Mouse (Mus musculus) kidney, postnatal 36 days (tissue): ENCODE data around the gene Epb41l5.

Experiments
- DNase-seq, 2 experiments: peaks; one replicate each; pipeline ENCODE4 v3.0.0; 2021 to 2022; ENCODE audit warnings: mixed read lengths in 2 of 2

The Epb41l5 gene

DNA sequence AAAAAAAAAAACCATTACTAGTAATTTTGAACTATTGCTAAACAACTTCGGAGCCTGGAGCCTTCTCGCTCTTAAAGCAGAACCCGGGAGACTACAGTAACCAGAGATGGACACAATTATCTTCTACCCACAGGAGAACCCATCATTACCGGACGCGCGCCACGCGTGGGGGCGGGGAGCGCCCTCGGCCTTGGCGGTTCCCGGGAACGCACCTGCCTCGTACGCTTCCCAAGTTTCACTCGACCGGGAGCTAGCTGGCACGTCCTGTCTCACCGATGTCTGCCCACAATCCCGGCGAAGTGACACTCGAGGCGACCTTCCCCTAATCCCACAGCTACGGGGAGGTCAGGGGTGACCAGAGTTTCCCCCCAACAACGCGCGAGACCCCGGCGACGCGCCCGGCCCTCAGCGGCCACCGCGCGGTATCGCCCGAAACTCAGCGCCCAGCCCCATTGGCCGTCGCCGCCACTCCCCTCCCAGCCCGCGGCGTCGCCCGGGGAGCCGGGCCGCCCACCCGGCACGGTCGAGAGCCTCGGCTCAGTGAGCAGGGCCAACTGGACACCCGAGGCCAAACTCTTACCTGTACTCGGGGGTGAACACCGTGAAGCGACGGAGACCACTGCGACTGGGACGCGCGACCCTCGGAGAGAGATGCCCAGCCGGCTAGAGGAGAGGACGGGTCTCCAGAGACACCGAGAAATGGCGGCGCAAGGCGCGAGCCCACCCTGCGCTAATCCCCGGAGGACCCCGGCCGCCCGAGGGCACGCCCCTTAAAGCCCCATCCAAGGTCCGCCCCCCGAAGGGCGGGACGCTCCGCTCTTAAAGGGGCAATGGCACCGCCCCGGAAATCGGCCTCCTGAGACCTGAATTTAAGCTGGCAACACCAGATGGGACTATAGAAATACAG, at the start of gene Epb41l5:
Gene Epb41l5 (minus strand): TSS at position 796 of the 907 bp plus-strand sequence.
- DNase-seq = peak; percentile 85 to 92

GRCm38 (mm10) chr1:119696860-119697259, 48.1 kb upstream of the Epb41l5 start:
- DNase-seq = no peak

GRCm38 (mm10) chr1:119685773-119686558, 37.2 kb upstream of the Epb41l5 start:
- DNase-seq = no peak

GRCm38 (mm10) chr1:119681663-119682213, 32.9 kb upstream of the Epb41l5 start:
- no peak for DNase-seq

DNA sequence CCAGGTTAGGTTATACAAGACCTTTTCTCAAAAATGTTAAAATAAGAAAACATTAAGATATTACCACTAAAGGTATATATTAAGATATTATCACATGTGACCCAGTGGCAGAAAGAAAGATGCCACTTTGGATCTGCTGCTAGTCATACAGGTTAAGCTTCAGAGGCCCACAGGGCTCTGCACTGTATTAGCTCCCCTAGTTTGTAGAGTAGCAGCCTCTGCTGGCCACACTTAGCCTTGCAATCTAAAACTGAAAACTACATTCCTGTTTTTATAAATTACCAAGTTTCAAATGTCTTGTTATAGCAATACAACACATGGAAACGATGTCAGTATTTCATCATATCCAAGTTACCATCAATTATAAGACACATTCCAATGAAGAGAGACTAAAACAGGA, 26.2 kb upstream of the Epb41l5 start:
- DNase-seq = peak; percentile 39 to 72

GRCm38 (mm10) chr1:119666904-119667303, 18.1 kb upstream of the Epb41l5 start:
- DNase-seq = no peak

GRCm38 (mm10) chr1:119654307-119654706, 5.5 kb upstream of the Epb41l5 start:
- peak in 1 of 2 experiments; percentile 23 for DNase-seq

DNA sequence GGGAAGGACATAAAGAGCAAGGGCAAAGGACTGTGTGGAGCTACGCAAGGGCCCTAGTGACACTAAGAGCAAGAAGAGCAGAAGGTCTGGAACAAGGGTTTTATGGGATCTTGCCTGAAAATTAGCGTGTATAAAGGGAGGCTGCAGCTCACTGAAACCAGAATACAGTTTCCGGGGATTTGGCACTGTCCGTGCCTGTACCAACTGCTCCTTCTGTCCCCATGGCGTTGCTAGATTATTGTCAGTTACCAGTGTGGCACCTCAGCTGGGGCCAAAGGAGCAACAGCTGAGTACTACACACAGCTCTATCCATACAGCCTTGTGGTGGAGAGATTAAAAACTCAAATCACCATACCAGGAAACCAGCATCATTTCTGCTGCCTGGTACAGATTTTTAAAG, 1.6 kb upstream of the Epb41l5 start:
- no peak for DNase-seq

- no peak for DNase-seq
Measured at GRCm38 (mm10) chr1:119649627-119650026, 827 bp upstream of the Epb41l5 start.

DNA sequence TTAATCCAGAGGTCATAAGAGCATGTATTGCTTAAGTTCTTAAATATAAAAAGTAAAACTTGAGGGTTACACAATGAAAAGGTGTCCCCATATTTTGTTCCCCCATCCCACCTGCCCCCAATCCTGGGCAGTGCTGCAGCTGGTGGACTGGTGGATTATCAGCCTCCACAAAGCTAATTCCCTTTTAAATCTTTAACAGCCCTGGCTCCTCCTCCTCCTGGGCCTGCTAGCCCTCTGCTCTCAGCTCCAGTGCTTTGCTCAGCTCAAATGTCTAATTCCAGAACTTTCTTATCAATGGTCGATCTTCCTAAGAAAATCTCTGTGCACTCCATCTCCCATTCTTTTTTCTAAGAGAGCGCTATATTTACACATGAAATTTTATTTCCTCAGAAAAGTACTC, 2.4 kb downstream of the Epb41l5 start:
- peak; percentile 55 to 66 for DNase-seq

- DNase-seq = peak; percentile 80 to 81
Measured at GRCm38 (mm10) chr1:119642367-119642766, 6.4 kb downstream of the Epb41l5 start.

DNA sequence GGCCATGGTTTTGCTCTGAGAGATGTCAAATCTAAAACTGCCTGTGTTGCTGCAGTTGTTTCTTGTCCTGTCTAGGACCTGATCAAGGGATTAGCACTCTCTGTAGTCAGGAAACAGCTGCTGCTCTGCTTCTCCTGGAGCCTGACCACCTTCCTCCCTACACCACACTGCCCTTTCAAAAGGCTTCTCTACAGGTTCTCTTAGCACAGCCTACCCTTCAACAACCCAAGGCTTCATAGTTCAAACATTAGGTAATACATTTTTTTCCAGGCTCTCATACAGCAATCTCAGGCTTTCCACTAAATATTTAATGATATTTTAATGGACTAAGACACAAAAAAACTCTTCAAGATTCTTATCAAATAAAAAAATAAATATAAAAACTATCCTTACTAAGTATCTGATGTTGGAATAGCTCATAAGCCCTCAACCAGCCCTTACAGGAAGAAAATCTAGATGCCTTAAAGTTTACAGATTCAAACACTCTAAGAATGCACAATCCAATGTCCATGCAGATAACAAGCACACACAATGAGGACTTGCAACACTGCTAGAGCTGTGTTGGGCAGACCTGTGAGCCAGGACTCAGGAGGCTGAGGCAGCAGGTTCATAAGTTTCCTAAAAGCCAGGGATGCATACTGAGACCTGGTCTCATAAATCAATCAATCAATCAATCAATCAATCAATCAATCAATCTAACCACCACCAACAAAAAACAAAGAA, 7.5 kb downstream of the Epb41l5 start:
- DNase-seq = no peak

- DNase-seq = peak; percentile 87 to 88
Measured at GRCm38 (mm10) chr1:119640006-119640405, 8.8 kb downstream of the Epb41l5 start.

- DNase-seq = peak; percentile 40 to 79
Measured at GRCm38 (mm10) chr1:119637188-119638023, 11.4 kb downstream of the Epb41l5 start.

DNA sequence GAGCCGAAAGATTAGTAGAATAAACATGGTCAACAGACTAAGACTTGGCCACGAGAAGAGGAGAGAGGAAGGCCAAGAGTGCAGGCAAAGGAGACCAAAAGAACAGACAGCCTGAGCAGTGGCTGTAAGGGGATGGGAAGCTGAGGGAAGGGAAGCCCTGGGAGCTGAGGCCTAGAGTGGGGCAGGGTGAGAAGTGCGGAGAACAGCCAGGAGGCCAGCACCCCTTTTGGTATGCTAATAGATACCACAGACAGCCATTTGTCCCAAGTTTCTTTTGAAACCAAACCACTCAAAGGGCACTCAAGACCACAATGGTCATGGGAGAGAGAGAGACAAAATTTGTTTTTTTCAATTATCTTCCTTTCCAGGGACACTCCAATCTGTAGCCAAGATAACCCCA, 14.1 kb downstream of the Epb41l5 start:
- DNase-seq = no peak

- DNase-seq = no peak
Measured at GRCm38 (mm10) chr1:119630428-119630827, 18.4 kb downstream of the Epb41l5 start.

DNA sequence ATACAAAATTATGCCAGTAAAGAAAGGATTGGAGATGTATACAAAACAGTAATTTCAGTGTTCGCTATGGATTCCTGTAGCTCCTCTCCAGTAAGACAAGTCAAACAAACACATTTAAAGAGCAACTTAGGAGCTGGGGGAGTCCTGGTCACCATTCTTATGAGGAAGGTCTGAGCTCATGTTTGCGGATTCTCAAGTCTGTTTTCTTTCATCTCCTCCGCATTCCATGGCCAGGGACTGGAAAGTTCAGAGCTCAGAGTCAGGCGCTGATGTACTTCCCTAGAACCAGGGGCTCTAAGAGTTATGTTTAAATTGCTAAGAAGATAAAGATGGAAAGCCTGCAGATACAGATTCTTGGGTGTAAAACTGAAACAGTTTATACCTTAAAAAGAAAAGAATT, 22.0 kb downstream of the Epb41l5 start:
- peak in 1 of 2 experiments; percentile 40 for DNase-seq

DNA sequence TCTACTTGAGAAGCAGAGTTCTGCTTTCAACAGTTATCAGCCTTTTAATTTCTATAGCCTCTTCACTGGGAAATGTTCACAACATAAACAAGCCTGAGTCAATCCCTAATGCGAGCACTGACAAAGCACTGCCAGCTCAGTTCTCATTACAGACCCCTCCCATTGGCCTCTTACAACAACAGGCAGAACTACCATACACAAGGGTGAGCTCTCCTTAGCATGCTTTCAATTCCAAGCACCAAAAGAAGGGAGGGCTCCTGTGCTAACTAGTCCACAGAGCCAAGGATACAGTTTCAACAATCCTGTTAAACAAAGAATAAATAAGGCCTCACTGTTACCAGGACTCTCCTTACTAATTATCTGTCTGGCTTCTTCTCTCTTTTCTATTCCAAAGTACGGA, 24.4 kb downstream of the Epb41l5 start:
- DNase-seq = no peak

DNA sequence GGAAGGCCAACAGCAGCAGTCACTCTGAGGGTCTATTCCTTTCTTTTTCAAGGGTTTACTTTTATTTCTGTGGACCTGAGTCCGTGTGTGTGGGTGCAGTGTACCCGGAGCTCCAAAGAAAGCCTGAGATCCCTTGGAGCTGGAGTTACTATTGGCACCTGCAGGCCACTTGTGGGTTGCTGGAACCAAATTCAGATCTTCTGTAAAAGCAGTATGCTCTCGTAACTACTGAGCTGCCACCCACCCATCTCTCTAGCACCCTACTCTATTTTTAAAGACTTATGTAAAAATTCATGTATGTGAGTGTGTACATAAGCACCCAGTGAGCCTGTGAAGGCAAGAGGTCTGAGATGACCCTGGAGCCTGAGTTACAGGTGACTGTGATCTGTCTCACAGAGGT, 43.4 kb downstream of the Epb41l5 start:
- no peak for DNase-seq

DNA sequence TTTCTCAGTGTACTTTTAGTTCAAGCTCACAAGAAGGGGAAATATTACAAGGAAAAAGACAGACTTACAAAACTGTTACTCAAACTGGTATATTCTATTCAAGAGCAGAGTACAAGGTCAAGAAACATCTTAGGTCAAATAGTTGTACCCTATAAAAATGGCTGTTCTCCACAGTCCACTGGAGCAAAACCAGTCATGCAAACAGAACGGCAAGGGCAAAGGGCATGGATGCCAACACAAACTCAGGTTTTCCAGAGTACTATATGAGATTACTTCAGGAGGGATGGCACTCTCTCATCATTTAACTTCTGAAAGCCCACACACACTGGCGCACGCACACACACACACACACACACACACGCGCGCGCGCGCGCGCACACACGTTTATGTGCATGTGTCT, 46.4 kb downstream of the Epb41l5 start:
- peak; percentile 82 to 90 for DNase-seq

- DNase-seq = no peak
Measured at GRCm38 (mm10) chr1:119598855-119599254, 49.9 kb downstream of the Epb41l5 start.
